8 mouse cellular contexts compared by ENCODE assay signal in genomic region chr16:91645995-91646602, GRCm38 (mm10). TPM values are rescaled to one million over a fixed set of nuclear protein-coding genes. Genes with fewer than 3 reads are reported as not detected.
DNase-seq lines count a peak whose midpoint lies in the region; ATAC-seq and TF ChIP-seq lines count a peak whose summit lies in the region.

No protein-coding gene starts in this region.

- TF ChIP-seq CTCF in cerebellum, adult 2 months (IDR thresholded peaks at IDR 0.05; ENCODE audit: borderline replicate concordance, insufficient read depth, low read depth, low read length): no peak
- TF ChIP-seq CTCF in cortical plate, adult 2 months (IDR thresholded peaks at IDR 0.05; ENCODE audit: extremely low read depth, insufficient read depth, low read length): no peak
- TF ChIP-seq CTCF in hindbrain, postnatal 0 days (IDR thresholded peaks at IDR 0.05; ENCODE audit: low read depth): peak; percentile 16; the same call in 1 of the 2 replicates

- H3K4me2 ChIP-seq in hindbrain, postnatal 0 days (ENCODE audit: low read depth, low read length): peak overlapping the region; percentile 76

- no peak for TF ChIP-seq POLR2A in cerebellum, adult 2 months (IDR thresholded peaks at IDR 0.05; ENCODE audit: borderline replicate concordance, insufficient read depth, low read length)
- no peak for TF ChIP-seq POLR2A in cortical plate, adult 2 months (IDR thresholded peaks at IDR 0.05; ENCODE audit: extremely low read depth, insufficient read depth, low read length)

- peak overlapping the region; percentile 74 for H3K9ac ChIP-seq in hindbrain, postnatal 0 days (replicated peaks; ENCODE audit: low read length)

- H3K4me3 ChIP-seq in cerebellum, adult 2 months (replicated peaks; ENCODE audit: insufficient read depth, low read depth, low read length): peak overlapping the region; percentile 71
- peak overlapping the region; percentile 71 for H3K4me3 ChIP-seq in cortical plate, adult 2 months (ENCODE audit: insufficient read depth, low read length)
- peak overlapping the region; percentile 81 for H3K4me3 ChIP-seq in hindbrain, postnatal 0 days (ENCODE audit: low read length)

- no peaks in the 10 kb centered on the region for H3K9me3 ChIP-seq in hindbrain, postnatal 0 days (ENCODE audit: low read length)

- WGBS in cerebellum, adult 2 months: 3% methylated on average over 11 of the region's 11 CpGs
- WGBS in hindbrain, postnatal 0 days: under 1% methylated on average over 11 of the region's 11 CpGs

- H3K27ac ChIP-seq in cerebellum, adult 2 months (ENCODE audit: insufficient read depth, low read length): no peak overlapping the region
- H3K27ac ChIP-seq in cortical plate, adult 2 months (ENCODE audit: insufficient read depth, low read length): no peak overlapping the region
- H3K27ac ChIP-seq in hindbrain, postnatal 0 days: peak overlapping the region; percentile 97; the same call in 1 of the 2 replicates

- DNase-seq in cerebellum, adult 2 months: peak in 1 of 2 experiments; percentile 24
- no peak for DNase-seq in cerebellum, postnatal 4 days (ENCODE audit: low spot score in 2 of 2)
- peak; percentile 42 to 45 for DNase-seq in B cell, adult 2 months
- peak; percentile 20 for DNase-seq in hindbrain, postnatal 0 days (ENCODE audit: low spot score)
- peak; percentile 19 for DNase-seq in mesoderm, embryonic 11.5 days (ENCODE audit: low read depth, low spot score)
- peak; percentile 56 for DNase-seq in thymus, postnatal 4 days
- no peak for DNase-seq in urinary bladder, postnatal 25 days (ENCODE audit: low spot score)

- ATAC-seq in hindbrain, postnatal 0 days: no peak

- no peaks in the 10 kb centered on the region for H3K27me3 ChIP-seq in cerebellum, adult 2 months (ENCODE audit: control insufficient read depth, insufficient read depth, low read length)
- H3K27me3 ChIP-seq in hindbrain, postnatal 0 days (ENCODE audit: insufficient read depth, low read length): no peaks in the 10 kb centered on the region

- H3K36me3 ChIP-seq in hindbrain, postnatal 0 days (ENCODE audit: insufficient read depth, low read length): no peaks in the 10 kb centered on the region; the same call in 1 of the 2 replicates

- H3K4me1 ChIP-seq in cerebellum, adult 2 months (ENCODE audit: control insufficient read depth, insufficient read depth, low read length): no peaks in the 10 kb centered on the region
- peaks cover 3% of the 10 kb centered on the region; the same call in 1 of the 2 replicates for H3K4me1 ChIP-seq in cortical plate, adult 2 months (ENCODE audit: control insufficient read depth, insufficient read depth, low read length)
- H3K4me1 ChIP-seq in hindbrain, postnatal 0 days (ENCODE audit: insufficient read depth, low read length): peaks cover 7% of the 10 kb centered on the region; the same call in 1 of the 2 replicates

RNA-seq across cellular contexts. Expression of gene Gart, which starts 0.7 kb away (rescaled TPM):
- 43.0 and 48.5 TPM in 2 replicates for polyA plus RNA-seq in cerebellum, adult 2 months (2012; rRNA removed)
- polyA plus RNA-seq in cortical plate, adult 2 months (2012; rRNA removed): 34.9 and 37.0 TPM in 2 replicates
- total RNA-seq in hindbrain, postnatal 0 days (2014; rRNA removed): 40.9 and 50.2 TPM in 2 replicates
- polyA plus RNA-seq in hindbrain, postnatal 0 days (2015; fragmentation: Nextera tagmentation; extraction: Ambion mirVana): 46.2 and 46.6 TPM in 2 replicates

RNA-seq across cellular contexts. Expression of gene Son, which starts 1.2 kb away (rescaled TPM):
- 358 and 366 TPM in 2 replicates for polyA plus RNA-seq in cerebellum, adult 2 months (2012; rRNA removed)
- polyA plus RNA-seq in cortical plate, adult 2 months (2012; rRNA removed): 267 and 291 TPM in 2 replicates
- total RNA-seq in hindbrain, postnatal 0 days (2014; rRNA removed): 246 and 254 TPM in 2 replicates
- polyA plus RNA-seq in hindbrain, postnatal 0 days (2015; fragmentation: Nextera tagmentation; extraction: Ambion mirVana): 95.3 and 97.2 TPM in 2 replicates

RNA-seq across cellular contexts. Expression of gene Dnajc28, which starts 27.3 kb away (rescaled TPM):
- polyA plus RNA-seq in cerebellum, adult 2 months (2012; rRNA removed): 7.6 and 7.7 TPM in 2 replicates
- polyA plus RNA-seq in cortical plate, adult 2 months (2012; rRNA removed): 6.8 and 8.2 TPM in 2 replicates
- 1.7 and 5.3 TPM in 2 replicates for total RNA-seq in hindbrain, postnatal 0 days (2014; rRNA removed)
- polyA plus RNA-seq in hindbrain, postnatal 0 days (2015; fragmentation: Nextera tagmentation; extraction: Ambion mirVana): 2.9 and 3.8 TPM in 2 replicates

RNA-seq across cellular contexts. Expression of gene Donson, which starts 42.5 kb away (rescaled TPM):
- 28.0 and 29.6 TPM in 2 replicates for polyA plus RNA-seq in cerebellum, adult 2 months (2012; rRNA removed)
- 32.1 and 33.5 TPM in 2 replicates for polyA plus RNA-seq in cortical plate, adult 2 months (2012; rRNA removed)
- total RNA-seq in hindbrain, postnatal 0 days (2014; rRNA removed): 20.4 and 24.2 TPM in 2 replicates
- polyA plus RNA-seq in hindbrain, postnatal 0 days (2015; fragmentation: Nextera tagmentation; extraction: Ambion mirVana): 15.3 and 15.7 TPM in 2 replicates

RNA-seq across cellular contexts. Expression of gene Tmem50b, which starts 48.5 kb away (rescaled TPM):
- polyA plus RNA-seq in cerebellum, adult 2 months (2012; rRNA removed): 147 and 148 TPM in 2 replicates
- polyA plus RNA-seq in cortical plate, adult 2 months (2012; rRNA removed): 91.1 and 96.8 TPM in 2 replicates
- 79.6 and 93.3 TPM in 2 replicates for total RNA-seq in hindbrain, postnatal 0 days (2014; rRNA removed)
- 107 and 114 TPM in 2 replicates for polyA plus RNA-seq in hindbrain, postnatal 0 days (2015; fragmentation: Nextera tagmentation; extraction: Ambion mirVana)

Comparison
In these comparisons a context has a peak if more than half of its experiments do, and no peak if none do; other contexts are left out.
1. DNase-seq: peak in B cell, adult 2 months (2 of 2), hindbrain, postnatal 0 days (single experiment), mesoderm, embryonic 11.5 days (single experiment) and thymus, postnatal 4 days (single experiment); none in cerebellum, postnatal 4 days (0 of 2) and urinary bladder, postnatal 25 days (single experiment).
2. Peak in every context shown above with its lines, with median percentiles within 50 percentile points of each other: H3K4me3 ChIP-seq.